Mouse (Mus musculus) forebrain, embryonic 14.5 days (tissue): ENCODE results near the gene Wdr70. TPM values are rescaled to one million over a fixed set of nuclear protein-coding genes. Genes with fewer than 3 reads are reported as not detected.

ENCODE experiments used
- ATAC-seq: fragments of 200-750 bp; cut with Nextera tagmentation; 2 replicates; pipeline ENCODE4 v1.8.0; 2017; ENCODE audit warnings: mild to moderate bottlenecking, moderate library complexity
- DNase-seq: peaks from one replicate; pipeline ENCODE4 v3.0.0-alpha.2; 2015; ENCODE audit warnings: low spot score
- H3K27ac ChIP-seq: fragments of 300-500 bp; sonication (generic); 2 replicates; pipeline ENCODE4 v1.5.1; 2014; ENCODE audit warnings: low read depth, mild to moderate bottlenecking, control low read depth, low read length, moderate library complexity
- H3K27me3 ChIP-seq: fragments of 300-500 bp; sonication (generic); replicated peaks from 2 replicates; pipeline ENCODE4 v1.6.1; 2014; ENCODE audit warnings: low read length, control low read depth, mixed read lengths; ENCODE audit not compliant: control insufficient read depth, insufficient read depth
- H3K36me3 ChIP-seq: fragments of 300-500 bp; sonication (generic); 2 replicates; pipeline ENCODE4 v1.6.1; 2014; ENCODE audit warnings: low read length, control low read depth; ENCODE audit not compliant: control insufficient read depth, insufficient read depth
- H3K4me1 ChIP-seq: fragments of 300-500 bp; sonication (generic); 2 replicates; pipeline ENCODE4 v1.6.1; 2014; ENCODE audit warnings: antibody characterized with exemption, low read length, control low read depth; ENCODE audit not compliant: control insufficient read depth, insufficient read depth
- H3K4me2 ChIP-seq: fragments of 300-500 bp; sonication (generic); 2 replicates; pipeline ENCODE4 v1.6.1; 2014; ENCODE audit warnings: mild to moderate bottlenecking, control low read depth, low read length
- H3K4me3 ChIP-seq: fragments of 300-500 bp; sonication (generic); 2 replicates; pipeline ENCODE4 v1.5.1; 2014; ENCODE audit warnings: low read depth, low read length, control low read depth
- H3K9ac ChIP-seq: fragments of 300-500 bp; sonication (generic); 2 replicates; pipeline ENCODE4 v1.6.1; 2014; ENCODE audit warnings: mild to moderate bottlenecking, low read length, control low read depth, moderate library complexity
- H3K9me3 ChIP-seq: fragments of 300-500 bp; sonication (generic); replicated peaks from 2 replicates; pipeline ENCODE4 v1.6.1; 2016; ENCODE audit warnings: low read length, control low read depth, mixed read lengths; ENCODE audit not compliant: control insufficient read depth
- WGBS: fragments of 180-500 bp; shearing (Covaris S2); extraction: QIAGEN DNeasy Blood & Tissue Kit; methylation state at CpG from one replicate; pipeline ENCODE4 v1.1.7; 2014; 5-methylcytosine and 5-hydroxymethylcytosine counted together
- polyA plus RNA-seq: library from polyadenylated mRNA; unstranded; fragments of >200 nt; fragmentation: Nextera tagmentation; extraction: Ambion mirVana; gene quantifications from 2 replicates; pipeline ENCODE4 v1.2.1, GENCODE M21; 2014

Gene Wdr70
- polyA plus RNA-seq, 1 experiment from 2014 or later = 69.0 TPM

- no peaks in the 10 kb centered on the region for H3K36me3 ChIP-seq
- H3K4me3 ChIP-seq = no peak overlapping the region
- no peak for ATAC-seq
- no peak overlapping the region for H3K4me2 ChIP-seq
- H3K9ac ChIP-seq = no peak overlapping the region
- H3K9me3 ChIP-seq = no peaks in the 10 kb centered on the region
- no peak overlapping the region for H3K27ac ChIP-seq
- H3K4me1 ChIP-seq = no peaks in the 10 kb centered on the region
- DNase-seq = no peak
- WGBS = 96% methylated on average over 1 of the region's 1 CpGs
- H3K27me3 ChIP-seq = no peaks in the 10 kb centered on the region
These were observed 120.4 kb downstream of the Wdr70 start for GRCm38 (mm10) chr15:7978640-7979039.

GRCm38 (mm10) chr15:7976775-7977174 is 122.2 kb downstream of the Wdr70 start:
- H3K27me3 ChIP-seq = no peaks in the 10 kb centered on the region
- DNase-seq = no peak

GRCm38 (mm10) chr15:7974368-7974767 is 124.6 kb downstream of the Wdr70 start:
- Histone ChIP-seq H3K36me3 (no peaks in the 10 kb centered on the region), H3K4me1 (no peaks in the 10 kb centered on the region), H3K9ac (no peak overlapping the region), H3K4me3 (no peak overlapping the region), H3K4me2 (no peak overlapping the region), H3K27ac (no peak overlapping the region), H3K27me3 (no peaks in the 10 kb centered on the region), H3K9me3 (no peaks in the 10 kb centered on the region)
- 89% methylated on average over 8 of the region's 8 CpGs for WGBS
- DNase-seq = no peak
- no peak for ATAC-seq

More at GRCm38 (mm10) chr15:7976775-7977174, 122.2 kb downstream of the Wdr70 start:
- no peaks in the 10 kb centered on the region for H3K36me3 ChIP-seq
- H3K9me3 ChIP-seq = no peaks in the 10 kb centered on the region
- WGBS = 40% methylated on average over 9 of the region's 9 CpGs
- H3K9ac ChIP-seq = no peak overlapping the region
- H3K4me2 ChIP-seq = no peak overlapping the region
- no peaks in the 10 kb centered on the region for H3K4me1 ChIP-seq
- no peak overlapping the region for H3K27ac ChIP-seq
- ATAC-seq = no peak
- H3K4me3 ChIP-seq = no peak overlapping the region

GRCm38 (mm10) chr15:7972528-7972927 is 126.5 kb downstream of the Wdr70 start:
- H3K9ac ChIP-seq = no peak overlapping the region
- no peak for ATAC-seq
- H3K36me3 ChIP-seq = no peaks in the 10 kb centered on the region
- no peaks in the 10 kb centered on the region for H3K4me1 ChIP-seq
- no peak overlapping the region for H3K4me3 ChIP-seq
- H3K9me3 ChIP-seq = no peaks in the 10 kb centered on the region
- H3K27me3 ChIP-seq = no peaks in the 10 kb centered on the region
- no peak overlapping the region for H3K27ac ChIP-seq
- H3K4me2 ChIP-seq = no peak overlapping the region
- DNase-seq = peak; percentile 7
- WGBS = 82% methylated on average over 5 of the region's 5 CpGs

GRCm38 (mm10) chr15:7962786-7963185 is 136.2 kb downstream of the Wdr70 start:
- DNase-seq = no peak
- Histone ChIP-seq H3K9ac (no peak overlapping the region), H3K36me3 (no peaks in the 10 kb centered on the region), H3K9me3 (no peaks in the 10 kb centered on the region), H3K4me3 (no peak overlapping the region), H3K27ac (no peak overlapping the region), H3K4me2 (no peak overlapping the region), H3K27me3 (no peaks in the 10 kb centered on the region), H3K4me1 (no peaks in the 10 kb centered on the region)
- ATAC-seq = no peak
- WGBS = 90% methylated on average over 6 of the region's 6 CpGs

GRCm38 (mm10) chr15:7961489-7961888 is 137.5 kb downstream of the Wdr70 start:
- ATAC-seq (no peak), DNase-seq (no peak)
- H3K27me3 ChIP-seq = no peaks in the 10 kb centered on the region
- no peak overlapping the region for H3K4me3 ChIP-seq
- H3K27ac ChIP-seq = no peak overlapping the region
- H3K9me3 ChIP-seq = no peaks in the 10 kb centered on the region
- 25% methylated on average over 2 of the region's 2 CpGs for WGBS
- no peaks in the 10 kb centered on the region for H3K36me3 ChIP-seq
- no peak overlapping the region for H3K9ac ChIP-seq
- no peak overlapping the region for H3K4me2 ChIP-seq
- no peaks in the 10 kb centered on the region for H3K4me1 ChIP-seq

- 83% methylated on average over 1 of the region's 1 CpGs for WGBS
These were observed 142.1 kb downstream of the Wdr70 start for GRCm38 (mm10) chr15:7956899-7957298.

GRCm38 (mm10) chr15:7950561-7950960 is 148.4 kb downstream of the Wdr70 start:
- 97% methylated on average over 7 of the region's 7 CpGs for WGBS

More at GRCm38 (mm10) chr15:7956899-7957298, 142.1 kb downstream of the Wdr70 start:
- H3K9me3 ChIP-seq = no peaks in the 10 kb centered on the region
- no peak for DNase-seq
- no peak overlapping the region for H3K9ac ChIP-seq
- ATAC-seq = no peak
- H3K27ac ChIP-seq = no peak overlapping the region
- H3K27me3 ChIP-seq = no peaks in the 10 kb centered on the region
- no peak overlapping the region for H3K4me2 ChIP-seq
- no peaks in the 10 kb centered on the region for H3K36me3 ChIP-seq
- H3K4me3 ChIP-seq = no peak overlapping the region
- no peaks in the 10 kb centered on the region for H3K4me1 ChIP-seq

GRCm38 (mm10) chr15:7941690-7942089 is 157.3 kb downstream of the Wdr70 start:
- DNase-seq = no peak

More at GRCm38 (mm10) chr15:7950561-7950960, 148.4 kb downstream of the Wdr70 start:
- DNase-seq (no peak), ATAC-seq (no peak)
- H3K9ac ChIP-seq = no peak overlapping the region
- H3K4me1 ChIP-seq = no peaks in the 10 kb centered on the region
- no peaks in the 10 kb centered on the region for H3K27me3 ChIP-seq
- H3K4me2 ChIP-seq = no peak overlapping the region
- no peaks in the 10 kb centered on the region for H3K36me3 ChIP-seq
- H3K4me3 ChIP-seq = no peak overlapping the region
- no peaks in the 10 kb centered on the region for H3K9me3 ChIP-seq
- H3K27ac ChIP-seq = no peak overlapping the region

More at GRCm38 (mm10) chr15:7941690-7942089, 157.3 kb downstream of the Wdr70 start:
- 72% methylated on average over 3 of the region's 3 CpGs for whole genome bisulfite sequencing
- Histone ChIP-seq H3K9me3 (no peaks in the 10 kb centered on the region), H3K27ac (no peak overlapping the region), H3K27me3 (no peaks in the 10 kb centered on the region), H3K4me3 (no peak overlapping the region), H3K9ac (no peak overlapping the region), H3K4me1 (no peaks in the 10 kb centered on the region), H3K36me3 (no peaks in the 10 kb centered on the region), H3K4me2 (no peak overlapping the region)
- no peak for ATAC-seq
